Mouse (Mus musculus): ENCODE results near the gene Syne1. TPM values are rescaled to one million over a fixed set of nuclear protein-coding genes. Genes with fewer than 3 reads are reported as not detected.
A peak's percentile ranks its signal among the peaks of the same experiment; 100 is the strongest.

Syne1 gene
- total RNA-seq, 2 experiments from 2014 or later, result 34.7 to 54.5 TPM

GRCm38 (mm10) chr10:5203837-5204236 is 347.4 kb downstream of the Syne1 start:
- no peak for DNase-seq

GRCm38 (mm10) chr10:5197356-5197755 is 353.9 kb downstream of the Syne1 start:
- no peak for DNase-seq

GRCm38 (mm10) chr10:5196267-5196666 is 355.0 kb downstream of the Syne1 start:
- DNase-seq, result no peak

GRCm38 (mm10) chr10:5195288-5195687 is 356.0 kb downstream of the Syne1 start:
- DNase-seq, result no peak

- DNase-seq, result peak; percentile 74
These were observed 356.5 kb downstream of the Syne1 start for GRCm38 (mm10) chr10:5194671-5195234.

- DNase-seq, result no peak
These were observed 357.1 kb downstream of the Syne1 start for GRCm38 (mm10) chr10:5194081-5194670.

GRCm38 (mm10) chr10:5192861-5193490 is 358.3 kb downstream of the Syne1 start:
- DNase-seq, result no peak

GRCm38 (mm10) chr10:5190756-5191155 is 360.5 kb downstream of the Syne1 start:
- no peak for DNase-seq

- DNase-seq, result no peak
These were observed 362.4 kb downstream of the Syne1 start for GRCm38 (mm10) chr10:5188890-5189289.

- DNase-seq, result no peak
These were observed 365.9 kb downstream of the Syne1 start for GRCm38 (mm10) chr10:5185156-5186083.

GRCm38 (mm10) chr10:5181771-5182176 is 369.5 kb downstream of the Syne1 start:
- DNase-seq, result no peak

GRCm38 (mm10) chr10:5179891-5180290 is 371.4 kb downstream of the Syne1 start:
- no peak for DNase-seq

GRCm38 (mm10) chr10:5177446-5178015 is 373.8 kb downstream of the Syne1 start:
- DNase-seq, result no peak

- no peak for DNase-seq
These were observed 374.9 kb downstream of the Syne1 start for GRCm38 (mm10) chr10:5176371-5176770.

- no peak for DNase-seq
These were observed 380.9 kb downstream of the Syne1 start for GRCm38 (mm10) chr10:5170425-5170824.

- no peak for DNase-seq
These were observed 383.8 kb downstream of the Syne1 start for GRCm38 (mm10) chr10:5167481-5167880.

- no peak for DNase-seq
These were observed 385.8 kb downstream of the Syne1 start for GRCm38 (mm10) chr10:5165439-5165838.

- DNase-seq, result no peak
These were observed 387.5 kb downstream of the Syne1 start for GRCm38 (mm10) chr10:5163770-5164169.

- no peak for DNase-seq
These were observed 388.0 kb downstream of the Syne1 start for GRCm38 (mm10) chr10:5163286-5163685.

GRCm38 (mm10) chr10:5161394-5161872 is 389.8 kb downstream of the Syne1 start:
- no peak for DNase-seq

- no peak for DNase-seq
These were observed 391.6 kb downstream of the Syne1 start for GRCm38 (mm10) chr10:5159679-5160078.

- no peak for DNase-seq
These were observed 398.2 kb downstream of the Syne1 start for GRCm38 (mm10) chr10:5153047-5153446.

Data from gastrocnemius, postnatal 25 days (tissue).